Mouse (Mus musculus): ENCODE measurements around the gene Rnf8.
A peak's percentile ranks its signal among the peaks of the same experiment; 100 is the strongest.

The Rnf8 gene

GRCm38 (mm10) chr17:29627285-29627684 lies 12.7 kb downstream of the Rnf8 start:
- no peak for DNase-seq (ENCODE audit: low spot score)

GRCm38 (mm10) chr17:29628946-29629345 lies 14.4 kb downstream of the Rnf8 start:
- no peak for DNase-seq (ENCODE audit: low spot score)

GRCm38 (mm10) chr17:29629620-29630019 lies 15.0 kb downstream of the Rnf8 start:
- DNase-seq (ENCODE audit: low spot score), result peak; percentile 59

- DNase-seq (ENCODE audit: low spot score), result no peak
Measured at GRCm38 (mm10) chr17:29632312-29632711, 17.7 kb downstream of the Rnf8 start.

- no peak for DNase-seq (ENCODE audit: low spot score)
Measured at GRCm38 (mm10) chr17:29635492-29635891, 20.9 kb downstream of the Rnf8 start.

- peak; percentile 50 for DNase-seq (ENCODE audit: low spot score)
Measured at GRCm38 (mm10) chr17:29636118-29636517, 21.5 kb downstream of the Rnf8 start.

GRCm38 (mm10) chr17:29637377-29637776 lies 22.8 kb downstream of the Rnf8 start:
- peak; percentile 47 for DNase-seq (ENCODE audit: low spot score)

- peak; percentile 59 for DNase-seq (ENCODE audit: low spot score)
Measured at GRCm38 (mm10) chr17:29637895-29638294, 23.3 kb downstream of the Rnf8 start.

GRCm38 (mm10) chr17:29640971-29641370 lies 26.4 kb downstream of the Rnf8 start:
- DNase-seq (ENCODE audit: low spot score), result no peak

GRCm38 (mm10) chr17:29642219-29642618 lies 27.6 kb downstream of the Rnf8 start:
- DNase-seq (ENCODE audit: low spot score), result no peak

GRCm38 (mm10) chr17:29658249-29658648 lies 43.7 kb downstream of the Rnf8 start:
- DNase-seq (ENCODE audit: low spot score), result peak; percentile 81

GRCm38 (mm10) chr17:29660076-29660761 lies 45.6 kb downstream of the Rnf8 start, which contains the start of gene Cmtr1:
Cmtr1 (plus strand) TSS chr17:29660595.
- DNase-seq (ENCODE audit: low spot score), result peak; percentile 94

- DNase-seq (ENCODE audit: low spot score), result peak; percentile 33
Measured at GRCm38 (mm10) chr17:29660762-29661391, 46.3 kb downstream of the Rnf8 start.

- DNase-seq (ENCODE audit: low spot score), result no peak
Measured at GRCm38 (mm10) chr17:29662145-29662544, 47.6 kb downstream of the Rnf8 start.

GRCm38 (mm10) chr17:29668051-29668986 lies 53.7 kb downstream of the Rnf8 start:
- no peak for DNase-seq (ENCODE audit: low spot score)

- no peak for DNase-seq (ENCODE audit: low spot score)
Measured at GRCm38 (mm10) chr17:29669030-29669429, 54.4 kb downstream of the Rnf8 start.

GRCm38 (mm10) chr17:29669936-29670335 lies 55.3 kb downstream of the Rnf8 start:
- peak; percentile 76 for DNase-seq (ENCODE audit: low spot score)

GRCm38 (mm10) chr17:29671021-29671420 lies 56.4 kb downstream of the Rnf8 start:
- no peak for DNase-seq (ENCODE audit: low spot score)

GRCm38 (mm10) chr17:29673325-29673724 lies 58.7 kb downstream of the Rnf8 start:
- DNase-seq (ENCODE audit: low spot score), result no peak

- DNase-seq (ENCODE audit: low spot score), result no peak
Measured at GRCm38 (mm10) chr17:29678526-29678925, 63.9 kb downstream of the Rnf8 start.

- DNase-seq (ENCODE audit: low spot score), result no peak
Measured at GRCm38 (mm10) chr17:29679038-29679767, 64.6 kb downstream of the Rnf8 start.

- DNase-seq (ENCODE audit: low spot score), result no peak
Measured at GRCm38 (mm10) chr17:29680174-29680573, 65.6 kb downstream of the Rnf8 start.
